In the genomic region with DNA sequence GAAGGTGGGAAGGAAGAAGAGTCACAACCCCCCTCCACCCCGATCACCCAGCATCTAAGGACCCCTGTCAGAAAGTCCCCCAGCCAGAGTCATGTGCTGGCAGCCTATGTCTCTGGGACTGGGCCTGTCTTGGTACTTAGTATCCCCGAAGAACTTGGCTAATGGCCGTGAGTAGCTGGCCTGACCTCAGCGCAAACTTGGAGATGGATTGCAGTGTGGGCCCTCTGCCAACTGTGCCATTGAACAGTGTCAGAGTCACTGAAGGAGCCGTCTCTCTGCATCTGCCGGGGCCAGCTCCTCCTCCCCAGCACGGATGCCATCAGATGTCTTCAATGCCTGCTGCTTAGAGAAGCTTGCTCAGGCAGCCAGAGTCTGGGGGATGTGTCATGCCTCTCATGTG, we compare ENCODE assay signal across 7 mouse cellular contexts. TPM values are rescaled to one million over a fixed set of nuclear protein-coding genes. Genes with fewer than 3 reads are reported as not detected.
DNase-seq lines count a peak whose midpoint lies in the region; ATAC-seq and TF ChIP-seq lines count a peak whose summit lies in the region.

No protein-coding gene starts in this region.

- H3K36me3 ChIP-seq in CH12.LX (replicated peaks in 1 of 2; ENCODE audit: control insufficient read depth in 1 of 2, insufficient read depth in 1 of 2, low read length in 1 of 2), result no peaks in the 10 kb centered on the region
- H3K36me3 ChIP-seq in heart, embryonic 16.5 days (ENCODE audit: control insufficient read depth, insufficient read depth), result no peaks in the 10 kb centered on the region

- H3K4me2 ChIP-seq in CH12.LX (ENCODE audit: insufficient read depth, low read depth, poor library complexity, severe bottlenecking), result peak overlapping the region; percentile 84
- H3K4me2 ChIP-seq in heart, embryonic 16.5 days (ENCODE audit: low read depth, low read length), result peak overlapping the region; percentile 52

- H3K79me2 ChIP-seq in CH12.LX (replicated peaks; ENCODE audit: control insufficient read depth, extremely low read depth, insufficient read depth, poor library complexity, severe bottlenecking), result no peaks in the 10 kb centered on the region

- CTCF ChIA-PET in Patski (lab: Charles Lee), result no interaction called here

- TF ChIP-seq RAD21 in CH12.LX (IDR thresholded peaks at IDR 0.05; ENCODE audit: low read depth, low read length), result no peak

- ATAC-seq in Patski, result peak; percentile 39
- ATAC-seq in heart, embryonic 16.5 days (replicated peaks; ENCODE audit: extremely low read depth, insufficient read depth, low FRiP score), result peak; percentile 58; the same call in 1 of the 2 replicates
- 0 out of 2 replicates have a peak, but pooled peaks have one; percentile 27 for ATAC-seq in monocyte, adult 5-6 weeks (replicated peaks; ENCODE audit: insufficient number of reproducible peaks, low FRiP score, low TSS enrichment, poor library complexity, severe bottlenecking)

- H3K27ac ChIP-seq in CH12.LX (ENCODE audit: insufficient read depth, low read depth), result no peak overlapping the region
- 0 out of 2 replicates have a peak overlapping the region, but pooled peaks have one; percentile 19 for H3K27ac ChIP-seq in heart, embryonic 16.5 days (ENCODE audit: low read length)

- in situ Hi-C loops in CH12.LX (cut with MboI; ENCODE audit: low pct_ligation_motif_present, low pct_unique_long_range_greater_than_20kb, low sequenced_read_pairs) (no loop called here), Patski (cut with MboI; ENCODE audit: low pct_unique_long_range_greater_than_20kb) (no loop called here)

- H3K9ac ChIP-seq in CH12.LX (ENCODE audit: insufficient read depth, low read depth), result no peak overlapping the region
- H3K9ac ChIP-seq in heart, embryonic 16.5 days (ENCODE audit: low read length), result no peak overlapping the region

- no peaks in the 10 kb centered on the region for H3K27me3 ChIP-seq in CH12.LX (replicated peaks)
- peaks cover 4% of the 10 kb centered on the region for H3K27me3 ChIP-seq in Patski
- H3K27me3 ChIP-seq in heart, embryonic 16.5 days (ENCODE audit: control insufficient read depth, insufficient read depth, low read length), result no peaks in the 10 kb centered on the region

- dilution Hi-C loops in CH12.LX (cut with MboI; ENCODE audit: extremely low pct_ligation_motif_present, extremely low pct_unique_long_range_greater_than_20kb, low sequenced_read_pairs), result no loop called here

- 29% methylated on average over 7 of the region's 7 CpGs for WGBS in heart, embryonic 16.5 days

- POLR2A ChIA-PET in Patski (lab: Charles Lee), result no interaction called here

- no peaks in the 10 kb centered on the region for H3K9me3 ChIP-seq in CH12.LX (replicated peaks; ENCODE audit: low read length)
- H3K9me3 ChIP-seq in heart, embryonic 16.5 days (replicated peaks; ENCODE audit: control insufficient read depth, low read length), result no peaks in the 10 kb centered on the region

- no peak for TF ChIP-seq EP300 in CH12.LX (IDR thresholded peaks at IDR 0.05; ENCODE audit: low read length)

- no peak for DNase-seq in CH12.LX (ENCODE audit: extremely low read depth)
- DNase-seq in Patski (ENCODE audit: low read depth, low spot score), result no peak
- peak; percentile 69 to 83 for DNase-seq in cerebellum, postnatal 4 days (ENCODE audit: low spot score in 2 of 2)
- DNase-seq in layer of hippocampus, postnatal 36 days, result peak; percentile 43 to 46
- peak; percentile 50 for DNase-seq in thymus, postnatal 4 days

- TF ChIP-seq POLR2A in CH12.LX (IDR thresholded peaks at IDR 0.05; ENCODE audit: low read depth, low read length), result no peak

- TF ChIP-seq CTCF in CH12.LX (conservative IDR thresholded peaks at IDR 0.05 in 1 of 2, IDR thresholded peaks at IDR 0.05 in 1 of 2; ENCODE audit: low read depth in 2 of 2, low read length in 2 of 2) (no peak), Patski (IDR thresholded peaks at IDR 0.05) (no peak)

- peaks cover 6 to 15% of the 10 kb centered on the region in 2 experiments; a peak in 3 of 4 replicates for H3K4me1 ChIP-seq in CH12.LX (ENCODE audit: control insufficient read depth in 1 of 2, insufficient read depth in 2 of 2)
- peaks cover 11% of the 10 kb centered on the region for H3K4me1 ChIP-seq in heart, embryonic 16.5 days (ENCODE audit: control insufficient read depth, insufficient read depth, low read length)

- peak overlapping the region in 1 of 3 experiments; percentile 7 for H3K4me3 ChIP-seq in CH12.LX (replicated peaks in 1 of 3; ENCODE audit: low read depth in 2 of 3, low read length in 2 of 3, poor library complexity in 1 of 3)
- H3K4me3 ChIP-seq in heart, embryonic 16.5 days (ENCODE audit: low read length), result no peak overlapping the region

TF ChIP-seq in CH12.LX, 34 proteins besides CTCF, POLR2A, EP300 and RAD21:
- no peak for TF ChIP-seq ZMIZ1 (IDR thresholded peaks at IDR 0.05; ENCODE audit: low read depth, low read length)
- no peak for TF ChIP-seq UBTF (IDR thresholded peaks at IDR 0.05; ENCODE audit: low read depth, low read length)

RNA-seq across cellular contexts. Expression of a gene that starts 26.4 kb away (rescaled TPM):
- 0.34 and 0.68 TPM in 2 replicates for total RNA-seq in CH12.LX (2012; rRNA removed)
- total RNA-seq in CH12.LX (2014; rRNA removed), result 1.7 TPM in 2 replicates
- polyA plus RNA-seq in CH12.LX (2012; ENCODE audit: insufficient read length, low read depth), result 2.0 and 2.4 TPM in 2 replicates
- polyA plus RNA-seq in Patski (2021), result 21.9 TPM
- 8.4 and 9.9 TPM in 2 replicates for polyA plus RNA-seq in heart, embryonic 16.5 days (2015; fragmentation: Nextera tagmentation; extraction: Ambion mirVana)
- total RNA-seq in layer of hippocampus, postnatal 36 days (2021), result 10 to 100 TPM; 49.7 to 54.0 TPM
- total RNA-seq in monocyte, adult 5-6 weeks (2017), result 1.5 to 3.3 TPM (median 1.5 TPM) in 3 replicates

Comparison
In these comparisons a context has a peak if more than half of its experiments do, and no peak if none do; other contexts are left out.
1. DNase-seq: peak in cerebellum, postnatal 4 days (2 of 2), layer of hippocampus, postnatal 36 days (2 of 2) and thymus, postnatal 4 days (single experiment); none in CH12.LX (single experiment) and Patski (single experiment).
2. RNA of a gene that starts 26.4 kb away (total RNA-seq): 49.7 to 54.0 TPM in layer of hippocampus, postnatal 36 days; 0.34 to 1.7 TPM in CH12.LX and 1.5 to 3.3 TPM in monocyte, adult 5-6 weeks; every median in the first group is over 10 times any median in the second.
3. Peak in every context shown above with its lines, with median percentiles within 50 percentile points of each other: ATAC-seq.